Mouse (Mus musculus) retina, postnatal 7 days (tissue): ENCODE results near the gene Pold1.

Source experiments
- DNase-seq: peaks from one replicate; pipeline ENCODE4 v3.0.0-alpha.2; 2012; ENCODE audit warnings: low read depth, low spot score

Pold1 gene

DNA sequence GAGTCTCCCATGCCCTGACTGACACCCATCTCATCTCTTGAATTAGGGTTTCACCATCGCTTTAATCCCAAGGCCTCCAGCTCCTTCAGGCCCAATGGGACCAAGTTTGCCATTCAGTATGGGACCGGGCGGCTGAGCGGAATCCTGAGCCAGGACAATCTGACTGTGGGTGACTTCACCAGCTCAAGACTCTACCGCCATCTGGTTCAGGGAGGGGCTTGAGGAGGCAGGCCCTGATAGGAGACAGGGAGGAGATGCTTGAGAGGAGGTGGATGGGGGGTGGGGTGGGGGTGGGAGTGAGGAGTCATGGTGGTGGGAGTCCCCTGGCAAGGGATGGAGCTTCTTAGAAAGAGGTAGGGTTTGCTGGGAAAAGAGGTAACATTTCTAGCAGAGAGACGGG is 33.0 kb upstream of the Pold1 start:
- no peak for DNase-seq

DNA sequence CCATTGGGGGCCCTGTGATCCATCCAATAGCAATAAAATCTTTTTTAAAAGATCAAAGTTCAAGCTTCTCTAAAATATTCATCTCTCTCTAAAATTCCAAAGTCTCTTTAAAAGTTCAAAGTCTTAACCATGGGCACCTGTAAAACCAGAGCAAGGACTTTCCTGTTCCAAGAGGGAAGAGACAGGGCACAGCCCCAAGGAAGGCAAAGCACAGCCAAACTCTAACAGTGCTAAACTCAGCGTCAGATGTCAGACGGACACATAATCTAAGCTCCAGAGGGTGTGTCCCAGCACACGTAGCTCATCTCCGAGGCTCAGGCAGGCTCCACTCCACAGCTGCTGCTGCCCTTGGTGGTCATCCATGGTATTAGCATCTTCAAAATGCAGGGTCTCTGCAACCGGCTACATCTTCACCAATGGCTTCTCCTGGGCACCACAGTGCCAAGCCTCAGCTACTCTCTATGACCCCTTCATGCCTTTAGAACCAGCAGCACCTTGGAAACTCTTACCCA is 27.7 kb upstream of the Pold1 start:
- no peak for DNase-seq

DNA sequence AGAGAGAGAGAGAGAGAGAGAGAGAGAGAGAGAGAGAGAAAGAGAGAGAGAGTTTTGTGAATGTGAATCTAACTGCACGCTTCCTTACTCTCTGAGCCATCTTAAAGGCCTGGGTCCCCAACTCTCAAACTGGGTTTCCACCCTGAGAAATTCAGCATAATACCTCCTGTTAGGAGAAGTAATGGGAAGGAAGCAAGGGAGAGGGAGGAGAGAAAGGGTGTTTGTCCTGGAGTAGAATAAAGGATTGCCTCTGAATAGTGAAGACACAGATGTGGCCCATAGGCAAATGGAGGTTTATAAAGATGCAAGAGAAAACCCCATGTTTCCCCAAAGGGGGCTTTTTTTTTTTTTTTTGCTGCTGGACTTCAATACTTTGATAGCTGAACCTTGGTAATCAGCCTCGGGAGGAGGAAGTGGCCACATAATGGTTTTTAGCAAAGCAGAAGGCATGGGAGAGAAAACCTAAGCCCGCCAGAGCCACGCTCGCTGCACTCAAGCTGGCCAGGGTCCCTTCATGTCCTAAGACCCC is 24.4 kb upstream of the Pold1 start:
- no peak for DNase-seq

DNA sequence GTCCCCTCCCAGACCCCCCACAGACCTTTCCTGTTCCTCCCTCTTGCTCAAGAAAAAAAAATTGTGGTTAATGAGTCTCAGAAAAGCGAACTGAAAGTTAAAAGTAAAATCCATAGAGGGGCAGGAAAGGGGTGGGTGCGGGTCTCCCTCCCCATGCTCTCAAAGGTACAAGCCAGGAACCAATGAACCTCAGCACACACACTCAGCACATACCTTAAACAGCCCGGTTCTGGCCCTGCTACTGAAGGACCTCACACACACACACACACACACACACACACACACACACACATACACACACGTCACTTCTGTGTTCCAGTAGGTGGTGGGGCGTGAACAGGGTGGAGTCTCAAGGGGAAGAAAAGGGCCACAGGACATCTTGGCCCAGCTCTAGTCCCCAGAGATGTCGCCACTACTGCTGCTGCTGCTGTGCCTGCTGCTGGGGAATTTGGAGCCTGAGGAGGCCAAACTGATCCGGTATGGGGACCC is 23.6 kb upstream of the Pold1 start, which contains the start of gene Napsa:
Gene Napsa, plus strand, starts transcription at position 168 of the 489 bp plus-strand sequence.
- no peak for DNase-seq

DNA sequence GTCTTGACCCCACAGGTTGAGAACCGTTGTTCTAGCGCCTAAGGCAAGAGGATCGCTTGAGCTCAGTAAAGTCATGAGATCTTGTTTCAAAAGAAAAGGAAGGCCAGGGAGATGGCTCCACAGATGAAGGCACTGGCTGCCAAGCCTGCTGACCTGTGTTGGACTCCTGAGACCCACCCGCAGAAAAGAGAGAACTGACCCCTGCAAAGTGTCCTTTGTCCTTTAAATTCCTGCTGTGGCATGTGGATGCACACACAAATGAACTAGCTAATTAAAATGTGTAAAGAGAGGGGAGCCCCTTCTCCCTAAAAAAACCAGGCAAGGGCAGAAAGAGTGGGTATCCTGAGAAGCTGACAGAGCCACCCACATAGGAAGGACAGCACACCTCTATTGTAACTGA is 23.2 kb upstream of the Pold1 start:
- no peak for DNase-seq

DNA sequence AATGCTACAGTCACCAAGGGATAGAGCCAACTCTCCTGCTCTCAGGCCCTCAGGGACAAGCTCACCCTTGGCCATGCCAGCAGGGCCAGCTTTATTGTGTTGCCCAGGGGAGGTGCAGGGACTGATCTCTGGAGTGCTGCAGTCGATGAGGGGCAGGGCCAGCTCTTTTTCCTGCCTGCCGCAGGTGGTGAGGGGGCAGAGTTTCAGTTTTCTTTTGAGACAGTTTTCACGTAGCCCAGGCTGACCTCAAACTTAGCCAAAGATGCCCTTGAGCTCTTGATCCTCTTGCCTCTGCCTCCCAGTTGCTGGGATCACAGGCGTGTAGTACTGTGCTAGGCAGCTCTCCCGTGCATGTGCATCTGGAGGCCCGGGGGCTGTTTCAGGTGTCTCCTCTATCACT is 22.3 kb upstream of the Pold1 start:
- no peak for DNase-seq

DNA sequence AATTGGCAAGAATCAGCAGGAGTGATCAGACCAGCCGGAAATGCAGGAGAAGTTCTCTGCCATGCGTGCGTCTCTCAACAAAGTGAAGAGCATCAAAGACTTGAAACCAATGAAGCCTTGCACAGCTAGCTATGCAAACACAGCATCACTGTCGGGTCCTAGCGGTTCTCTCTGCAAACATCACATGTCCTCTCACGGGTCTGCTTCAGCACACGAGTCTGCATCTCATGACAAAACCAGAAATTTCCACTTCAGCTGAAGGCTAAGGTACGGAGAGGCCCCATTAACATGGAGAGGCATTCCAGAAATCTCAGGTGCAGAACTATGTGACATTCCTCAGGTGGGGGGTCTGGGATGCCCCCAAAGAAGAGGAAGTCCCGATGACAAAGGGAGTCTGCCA is 20.2 kb upstream of the Pold1 start:
- no peak for DNase-seq

DNA sequence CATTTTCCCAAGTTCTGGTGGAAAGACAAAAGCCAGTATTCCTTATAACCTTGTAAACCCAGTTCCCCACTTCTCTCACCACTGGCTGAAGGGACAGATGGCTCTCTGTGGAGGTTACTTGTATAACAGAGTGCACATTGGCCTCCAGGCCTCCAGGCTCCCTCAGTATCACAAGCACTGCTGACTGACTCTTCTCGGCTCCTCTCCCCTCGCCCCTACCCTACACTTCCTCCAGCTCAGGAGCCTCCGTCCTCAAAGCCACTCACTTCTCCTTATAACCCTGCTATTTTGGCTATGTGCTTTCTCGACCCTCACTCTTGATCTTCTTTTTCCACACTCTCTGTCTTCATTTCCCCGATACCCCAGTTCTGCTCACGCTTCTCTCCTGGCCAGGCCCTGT is 16.8 kb upstream of the Pold1 start:
- DNase-seq, result no peak

GRCm38 (mm10) chr7:44564486-44564885 is 15.8 kb upstream of the Pold1 start:
- no peak for DNase-seq

DNA sequence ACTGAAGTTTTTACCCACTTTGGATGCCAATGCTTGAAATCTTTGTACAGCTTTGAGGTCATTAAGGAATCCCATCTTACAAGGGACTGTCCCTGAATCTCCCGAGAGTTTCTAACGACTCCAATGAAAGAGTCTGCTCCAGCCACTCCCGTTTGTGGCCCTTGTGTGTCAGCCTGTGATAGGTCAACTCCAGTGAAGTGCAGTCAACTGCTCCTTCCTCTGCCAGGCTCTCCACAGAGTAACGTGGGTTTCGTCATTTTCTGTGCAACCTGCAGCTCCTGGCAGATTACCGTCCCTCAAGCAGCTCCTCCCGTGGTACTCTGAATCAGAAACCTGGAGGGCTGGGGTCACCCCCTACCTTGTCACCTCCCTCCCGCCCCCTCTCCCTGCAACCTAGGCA is 14.6 kb upstream of the Pold1 start:
- no peak for DNase-seq

- DNase-seq, result peak; percentile 66
Observed at GRCm38 (mm10) chr7:44560435-44561400, 12.1 kb upstream of the Pold1 start.

DNA sequence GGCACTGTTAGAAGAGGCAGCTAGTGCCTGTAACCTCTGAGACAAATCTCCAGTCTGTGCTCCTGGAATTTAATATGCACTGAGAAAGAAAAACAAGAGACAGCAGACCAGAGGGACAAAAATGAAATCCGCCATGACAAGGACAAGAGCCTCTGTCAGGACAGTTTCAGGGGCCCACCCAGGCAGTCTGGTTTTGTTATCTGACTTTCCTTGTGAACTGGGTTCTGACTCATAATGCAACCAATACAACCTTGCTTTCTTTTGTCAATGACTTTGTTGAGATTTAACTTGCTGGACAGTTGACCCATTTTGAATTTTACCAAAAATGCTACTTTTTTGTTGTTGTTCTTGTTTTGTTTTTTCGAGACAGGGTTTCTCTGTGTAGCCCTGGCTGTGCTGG is 9.0 kb upstream of the Pold1 start:
- DNase-seq, result no peak

- peak; percentile 91 for DNase-seq
Observed at GRCm38 (mm10) chr7:44553826-44554225, 5.2 kb upstream of the Pold1 start, which contains the start of gene Nr1h2. Gene Nr1h2, minus strand, starts transcription at chr7:44553951.

DNA sequence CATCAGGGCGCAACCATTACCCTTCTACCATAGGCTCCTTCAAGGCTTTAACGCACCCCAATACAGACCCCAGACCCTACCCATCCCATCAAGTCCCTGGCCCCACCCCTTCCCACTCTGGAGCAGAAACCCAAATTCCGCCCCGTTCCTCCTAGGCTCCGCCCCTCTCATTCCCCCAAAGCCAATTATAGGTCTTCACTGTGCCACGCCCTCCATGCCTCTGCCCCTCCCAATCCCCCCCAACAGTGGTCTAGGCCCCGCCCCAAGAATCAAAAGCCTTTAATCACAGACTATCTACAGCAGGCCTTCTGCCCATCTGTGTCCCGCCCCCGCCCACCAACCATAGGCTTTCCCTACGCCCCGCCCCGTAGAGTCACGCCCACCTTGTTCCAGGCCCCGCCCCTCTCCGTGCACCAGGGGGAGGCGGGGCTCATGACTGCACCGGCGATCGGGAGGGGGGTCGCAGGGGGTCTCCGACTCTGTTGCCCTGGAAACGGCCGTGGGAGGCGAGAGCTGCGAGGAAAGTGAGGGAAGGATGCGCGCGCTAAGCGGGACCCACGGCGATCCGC is 4.6 kb upstream of the Pold1 start:
- DNase-seq, result peak; percentile 87

DNA sequence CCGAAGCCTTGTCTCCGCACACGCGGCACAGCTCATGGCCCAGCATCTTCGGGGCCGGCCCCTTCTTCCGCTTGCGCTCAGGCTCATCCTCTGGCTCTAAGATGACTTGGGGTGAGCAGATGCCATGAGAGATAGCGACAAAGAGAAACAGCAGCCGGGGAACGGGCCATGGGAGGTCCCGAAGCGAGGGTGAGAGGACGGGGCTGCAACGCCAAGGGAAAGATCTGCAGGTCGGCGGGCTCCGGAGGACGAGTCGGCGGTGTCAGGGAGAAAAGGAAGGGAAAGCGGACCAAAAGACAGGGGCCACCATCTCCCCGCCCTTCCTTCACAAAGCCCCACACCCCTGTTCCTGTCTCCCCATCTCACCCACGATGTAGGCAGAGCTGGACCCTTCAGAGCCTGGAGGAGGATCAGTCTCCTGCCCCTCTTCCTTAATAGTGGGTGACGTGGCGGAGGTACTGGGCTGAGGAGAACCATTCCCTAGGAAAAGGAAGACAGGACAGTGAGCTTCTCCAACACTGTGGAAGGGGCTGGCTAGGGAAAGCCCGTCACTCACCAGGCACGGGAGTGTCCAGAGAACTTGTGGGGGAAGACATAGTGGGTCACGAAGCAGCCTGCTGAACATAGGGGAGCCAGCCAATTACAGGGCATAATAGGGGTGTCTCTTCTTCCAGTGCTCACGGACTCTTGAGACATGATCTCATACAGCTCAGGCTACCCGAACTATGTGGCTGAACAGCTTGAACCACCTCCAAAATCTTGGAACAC is 3.7 kb upstream of the Pold1 start:
- DNase-seq, result no peak

DNA sequence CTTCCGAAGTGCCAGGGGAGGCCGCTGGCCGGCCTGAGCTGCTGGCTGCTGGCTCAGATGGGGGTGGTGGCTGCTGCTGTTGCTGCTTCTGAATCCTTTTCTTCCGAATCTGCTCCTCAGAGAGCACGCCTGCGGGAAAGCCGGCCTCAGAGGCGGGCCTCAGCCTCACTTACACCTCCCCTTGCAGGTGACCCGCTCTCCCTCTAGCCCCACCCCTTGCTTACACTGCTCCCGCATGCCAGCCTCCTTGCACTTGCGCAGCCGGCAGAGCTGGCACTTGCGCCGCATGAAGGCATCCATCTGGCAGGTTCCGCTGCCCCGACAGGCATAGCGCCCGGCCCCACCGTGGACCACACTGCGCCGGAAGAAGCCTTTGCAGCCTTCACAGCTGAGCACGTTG is 3.1 kb upstream of the Pold1 start:
- DNase-seq, result no peak

GRCm38 (mm10) chr7:44551301-44551700 is 2.7 kb upstream of the Pold1 start:
- DNase-seq, result no peak

DNA sequence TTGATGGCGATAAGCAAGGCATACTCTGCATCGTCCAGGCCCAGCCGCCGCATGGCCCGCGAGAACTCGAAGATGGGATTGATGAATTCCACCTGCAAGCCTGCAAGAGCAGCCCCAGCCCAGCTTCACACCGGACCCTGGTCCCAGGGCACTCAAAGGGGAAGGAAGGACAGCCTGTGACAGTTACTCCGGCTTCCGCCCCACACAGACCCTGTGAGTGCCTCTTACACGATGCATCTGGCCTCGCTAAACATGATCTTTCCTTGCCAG is 1.7 kb upstream of the Pold1 start:
- DNase-seq, result no peak

DNA sequence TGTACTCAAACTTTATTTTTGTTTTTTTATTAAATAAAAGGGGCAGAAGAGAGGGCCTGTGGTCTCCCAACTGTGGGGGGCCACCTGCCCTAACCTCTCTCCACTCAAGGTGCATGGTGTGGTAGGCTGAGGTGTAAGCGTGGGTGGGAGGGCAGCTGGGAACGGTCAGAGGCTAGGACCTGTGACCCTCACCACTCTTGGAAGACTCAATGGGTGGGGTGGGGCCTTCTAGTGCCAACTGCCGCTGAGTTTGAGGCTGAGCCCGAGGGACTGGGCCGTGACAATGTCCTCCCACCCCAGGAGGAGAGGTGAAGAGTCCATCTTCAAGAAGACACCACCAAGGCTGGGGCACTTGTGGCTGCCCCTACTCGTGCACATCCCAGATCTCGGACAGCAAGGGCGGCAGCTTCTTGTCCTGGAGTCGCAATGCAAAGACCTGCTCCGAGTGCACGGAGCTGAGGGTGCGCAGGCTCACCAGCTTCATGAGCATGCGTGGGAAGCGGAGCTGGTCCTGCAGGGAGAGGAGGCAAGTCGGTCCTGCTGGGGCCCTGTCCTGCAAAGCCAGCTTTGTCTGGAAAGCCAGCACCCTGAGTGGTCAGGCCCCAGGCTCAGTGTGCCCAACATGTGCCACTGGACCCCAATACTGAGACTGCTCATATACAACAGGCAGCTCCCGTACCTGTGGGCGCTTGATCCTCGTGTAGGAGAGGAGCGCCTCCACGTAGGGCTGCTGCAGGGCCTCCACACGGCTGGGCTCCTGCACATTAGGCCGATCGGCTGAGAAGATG is 1.2 kb upstream of the Pold1 start:
- DNase-seq, result no peak

GRCm38 (mm10) chr7:44547725-44548124 is 924 bp downstream of the Pold1 start:
- no peak for DNase-seq

GRCm38 (mm10) chr7:44547041-44547440 is 1.6 kb downstream of the Pold1 start:
- DNase-seq, result no peak
